Mouse (Mus musculus) lung, adult 2 months (tissue): ENCODE measurements around the gene Shisa5.

ENCODE experiments used
- CTCF ChIP-seq: fragments of 200-500 bp; IDR thresholded peaks from 2 replicates; pipeline ENCODE4 v1.5.1; 2011; ENCODE audit warnings: mild to moderate bottlenecking, low read length, control low read depth; ENCODE audit not compliant: insufficient read depth
- POLR2A ChIP-seq: fragments of 200-500 bp; IDR thresholded peaks from 2 replicates; pipeline ENCODE4 v1.6.1; 2011; ENCODE audit warnings: low read depth, mild to moderate bottlenecking, control low read depth, low read length, borderline replicate concordance; ENCODE audit errors: extremely low read depth

DNA sequence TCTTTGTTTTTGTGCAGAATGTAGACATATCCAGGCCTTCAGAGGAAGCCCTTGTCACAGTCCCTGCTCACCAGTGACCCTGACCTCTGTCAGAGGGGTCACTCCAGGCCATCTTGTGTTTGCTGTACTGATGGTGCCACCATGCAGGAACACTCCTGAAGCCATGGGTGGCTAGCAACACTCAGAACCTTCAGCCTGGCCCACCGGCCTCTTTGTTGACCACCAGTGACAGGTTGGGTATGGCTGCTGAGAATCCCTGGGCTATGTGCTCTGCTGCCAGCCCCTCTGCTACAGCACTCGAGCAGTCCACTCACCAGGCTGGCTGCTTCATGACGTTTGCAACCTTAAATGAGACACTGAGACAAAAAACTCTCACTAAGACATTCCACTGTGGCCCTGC is 8.1 kb upstream of the Shisa5 start:
- no peak for TF ChIP-seq POLR2A
- no peak for TF ChIP-seq CTCF
